Mouse (Mus musculus) hindbrain, postnatal 0 days (tissue): ENCODE measurements at regions not wholly inside any gene's neighbourhood (a gene's known extent, or its start where the extent isn't known, plus 50 kb on each side); places are given as distances from the start of the nearest gene placed in this dataset.

Experiments used
- ATAC-seq: fragments of 200-750 bp; cut with Nextera tagmentation; 2 replicates; pipeline ENCODE4 v1.8.0; 2017; ENCODE audit warnings: mild to moderate bottlenecking, moderate TSS enrichment, moderate library complexity
- DNase-seq: peaks from one replicate; pipeline ENCODE4 v3.0.0-alpha.2; 2015; ENCODE audit warnings: low spot score
- H3K27ac ChIP-seq: fragments of 300-500 bp; sonication (generic); 2 replicates; pipeline ENCODE4 v1.5.1; 2014; ENCODE audit warnings: mild to moderate bottlenecking
- H3K27me3 ChIP-seq: fragments of 300-500 bp; sonication (generic); 2 replicates; pipeline ENCODE4 v1.6.1; 2014; ENCODE audit warnings: low read length, mixed read lengths; ENCODE audit not compliant: insufficient read depth
- H3K36me3 ChIP-seq: fragments of 300-500 bp; sonication (generic); 2 replicates; pipeline ENCODE4 v1.6.1; 2014; ENCODE audit warnings: low read length, mixed read lengths; ENCODE audit not compliant: insufficient read depth
- H3K4me1 ChIP-seq: fragments of 300-500 bp; sonication (generic); 2 replicates; pipeline ENCODE4 v1.6.1; 2014; ENCODE audit warnings: antibody characterized with exemption, low read length, mixed read lengths; ENCODE audit not compliant: insufficient read depth
- H3K4me2 ChIP-seq: fragments of 300-500 bp; sonication (generic); 2 replicates; pipeline ENCODE4 v1.6.1; 2014; ENCODE audit warnings: low read depth, mild to moderate bottlenecking, low read length, moderate library complexity, mixed read lengths
- H3K4me3 ChIP-seq: fragments of 300-500 bp; sonication (generic); 2 replicates; pipeline ENCODE4 v1.5.1; 2014; ENCODE audit warnings: low read length
- H3K9ac ChIP-seq: fragments of 300-500 bp; sonication (generic); replicated peaks from 2 replicates; pipeline ENCODE4 v1.6.1; 2014; ENCODE audit warnings: mild to moderate bottlenecking, low read length, moderate library complexity, mixed read lengths
- H3K9me3 ChIP-seq: fragments of 300-500 bp; sonication (generic); 2 replicates; pipeline ENCODE4 v1.6.1; 2016; ENCODE audit warnings: low read length, mixed read lengths
- CTCF ChIP-seq: IDR thresholded peaks from 2 replicates; pipeline ENCODE4 v1.5.1; 2016; ENCODE audit warnings: antibody characterized with exemption, control low read depth, low read depth
- WGBS: fragments of 180-500 bp; shearing (Covaris S2); extraction: QIAGEN DNeasy Blood & Tissue Kit; methylation state at CpG from one replicate; pipeline ENCODE4 v1.1.7; 2014; 5-methylcytosine and 5-hydroxymethylcytosine counted together

GRCm38 (mm10) chr2:145049655-145050376 lies 117.7 kb upstream of the Slc24a3 start:
- ATAC-seq (no peak), DNase-seq (no peak)
- H3K9me3 ChIP-seq: no peaks in the 10 kb centered on the region
- no peaks in the 10 kb centered on the region for H3K4me1 ChIP-seq
- no peaks in the 10 kb centered on the region for H3K36me3 ChIP-seq
- no peak overlapping the region for H3K4me3 ChIP-seq
- no peak for TF ChIP-seq CTCF
- no peak overlapping the region for H3K4me2 ChIP-seq
- H3K27me3 ChIP-seq: no peaks in the 10 kb centered on the region
- H3K27ac ChIP-seq: no peak overlapping the region
- WGBS: 80% methylated on average over 4 of the region's 4 CpGs
- no peak overlapping the region for H3K9ac ChIP-seq

- no peak for TF ChIP-seq CTCF
- Histone ChIP-seq H3K9me3 (no peaks in the 10 kb centered on the region), H3K9ac (no peak overlapping the region), H3K27me3 (no peaks in the 10 kb centered on the region), H3K36me3 (no peaks in the 10 kb centered on the region), H3K27ac (no peak overlapping the region), H3K4me1 (no peaks in the 10 kb centered on the region), H3K4me3 (no peak overlapping the region), H3K4me2 (no peak overlapping the region)
- WGBS: 84% methylated on average over 2 of the region's 2 CpGs
- no peak for DNase-seq
- ATAC-seq: no peak
Measured at GRCm38 (mm10) chr2:145052405-145052804, 115.1 kb upstream of the Slc24a3 start.

- no peaks in the 10 kb centered on the region for H3K27me3 ChIP-seq
- ATAC-seq (no peak), DNase-seq (no peak)
- H3K9me3 ChIP-seq: no peaks in the 10 kb centered on the region
- WGBS: 74% methylated on average over 3 of the region's 3 CpGs
- H3K4me1 ChIP-seq: no peaks in the 10 kb centered on the region
- TF ChIP-seq CTCF: no peak
- H3K9ac ChIP-seq: no peak overlapping the region
- H3K27ac ChIP-seq: no peak overlapping the region
- H3K36me3 ChIP-seq: no peaks in the 10 kb centered on the region
- no peak overlapping the region for H3K4me2 ChIP-seq
- no peak overlapping the region for H3K4me3 ChIP-seq
Measured at GRCm38 (mm10) chr2:145056219-145056618, 111.3 kb upstream of the Slc24a3 start.

DNA sequence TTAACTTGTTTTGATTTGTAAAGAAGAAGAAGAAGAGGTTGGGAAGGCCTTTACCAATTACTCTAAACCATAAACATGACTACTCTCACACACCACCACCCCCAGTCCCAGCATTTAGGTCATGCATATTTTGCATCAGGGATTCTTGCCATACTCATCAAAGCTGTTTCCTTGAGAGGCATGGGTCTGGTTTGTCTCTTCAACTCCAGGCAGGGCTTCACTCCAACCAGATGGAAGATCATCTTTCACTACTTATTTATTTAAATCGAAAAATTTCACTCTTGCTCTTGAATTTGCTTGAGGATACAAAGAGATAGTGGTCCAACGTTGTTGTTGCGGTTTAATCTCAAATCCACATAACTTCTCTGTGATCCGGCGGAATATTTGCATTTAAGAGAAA lies 110.8 kb upstream of the Slc24a3 start:
- H3K27ac ChIP-seq: no peak overlapping the region
- H3K4me2 ChIP-seq: no peak overlapping the region
- H3K9ac ChIP-seq: no peak overlapping the region
- no peaks in the 10 kb centered on the region for H3K27me3 ChIP-seq
- H3K4me3 ChIP-seq: no peak overlapping the region
- no peak for TF ChIP-seq CTCF
- no peaks in the 10 kb centered on the region for H3K9me3 ChIP-seq
- DNase-seq (no peak), ATAC-seq (no peak)
- no peaks in the 10 kb centered on the region for H3K36me3 ChIP-seq
- H3K4me1 ChIP-seq: no peaks in the 10 kb centered on the region
- 82% methylated on average over 5 of the region's 5 CpGs for WGBS

DNA sequence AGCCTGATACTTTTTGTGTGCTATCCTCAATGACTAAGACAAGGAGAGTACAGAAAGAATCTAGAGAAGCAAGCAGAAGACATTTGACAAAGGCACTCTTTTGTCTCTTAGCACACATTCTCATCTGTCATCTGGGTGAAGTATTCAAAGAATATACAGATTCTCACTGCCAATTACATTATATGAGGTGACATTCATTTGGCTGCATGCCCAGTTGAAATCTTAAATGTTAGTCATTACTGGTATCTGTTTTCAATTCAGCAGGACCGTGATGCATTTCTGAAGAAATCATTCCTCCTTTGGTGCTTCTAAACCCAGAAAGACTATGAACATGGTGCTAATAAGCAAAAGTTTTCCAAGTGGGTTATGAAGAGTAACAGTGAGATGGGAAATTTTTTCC lies 97.6 kb upstream of the Slc24a3 start:
- DNase-seq (no peak), ATAC-seq (no peak)
- no peaks in the 10 kb centered on the region for H3K36me3 ChIP-seq
- H3K4me3 ChIP-seq: no peak overlapping the region
- H3K27ac ChIP-seq: no peak overlapping the region
- H3K9ac ChIP-seq: no peak overlapping the region
- TF ChIP-seq CTCF: no peak
- no peaks in the 10 kb centered on the region for H3K9me3 ChIP-seq
- 53% methylated on average over 1 of the region's 1 CpGs for WGBS
- no peaks in the 10 kb centered on the region for H3K27me3 ChIP-seq
- H3K4me2 ChIP-seq: no peak overlapping the region
- no peaks in the 10 kb centered on the region for H3K4me1 ChIP-seq

DNA sequence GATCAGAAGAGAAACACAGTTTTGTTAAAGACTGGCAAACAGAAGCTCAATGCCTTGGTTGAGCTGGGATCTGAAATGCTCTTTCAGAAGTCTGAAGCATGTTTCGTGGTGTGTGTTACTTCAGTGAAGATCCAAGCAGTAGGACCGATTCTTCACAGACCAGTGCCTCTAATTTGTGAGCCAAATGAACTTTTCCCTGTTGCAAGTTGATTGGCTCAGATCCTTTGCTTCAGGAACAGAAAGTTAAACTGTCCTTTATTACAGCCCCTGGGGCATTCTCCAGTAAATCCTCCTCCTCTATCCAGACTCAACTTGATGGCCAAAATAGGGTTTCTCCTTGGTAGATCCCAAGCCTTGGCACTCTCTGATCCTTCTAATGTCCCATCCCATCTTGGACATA lies 85.6 kb upstream of the Slc24a3 start:
- WGBS: 90% methylated on average over 2 of the region's 2 CpGs

DNA sequence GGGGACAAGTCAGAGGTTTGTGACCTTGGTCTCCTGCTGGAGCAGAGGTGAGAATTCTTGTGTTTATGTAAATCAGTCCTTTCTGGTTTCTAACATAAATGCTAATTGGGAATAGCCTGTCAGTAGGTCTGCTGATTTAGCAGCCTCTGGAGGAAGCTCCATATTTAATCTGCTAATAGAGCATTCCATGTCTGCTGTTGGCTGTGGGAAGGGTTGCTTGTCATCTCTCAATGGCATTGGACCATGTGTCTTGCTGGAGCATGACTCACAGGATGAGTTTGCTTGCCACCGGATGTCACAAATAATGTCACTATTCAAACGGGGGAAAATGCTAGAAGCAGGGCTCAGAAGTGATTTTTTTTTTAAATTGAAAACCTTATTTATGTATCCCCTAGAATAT lies 82.9 kb upstream of the Slc24a3 start:
- H3K4me3 ChIP-seq: no peak overlapping the region
- DNase-seq (peak; percentile 16), ATAC-seq (no peak)
- H3K4me2 ChIP-seq: no peak overlapping the region
- no peak for TF ChIP-seq CTCF
- H3K9ac ChIP-seq: no peak overlapping the region
- no peaks in the 10 kb centered on the region for H3K4me1 ChIP-seq
- H3K27me3 ChIP-seq: no peaks in the 10 kb centered on the region; the same call in 1 of the 2 replicates
- H3K36me3 ChIP-seq: no peaks in the 10 kb centered on the region
- no peak overlapping the region for H3K27ac ChIP-seq
- WGBS: 47% methylated on average over 2 of the region's 2 CpGs
- H3K9me3 ChIP-seq: no peaks in the 10 kb centered on the region

More for the DNA sequence above, 85.6 kb upstream of the Slc24a3 start:
- Histone ChIP-seq H3K9me3 (no peaks in the 10 kb centered on the region), H3K27ac (no peak overlapping the region), H3K27me3 (no peaks in the 10 kb centered on the region; the same call in 1 of the 2 replicates), H3K4me2 (no peak overlapping the region), H3K4me3 (no peak overlapping the region), H3K9ac (no peak overlapping the region), H3K36me3 (no peaks in the 10 kb centered on the region), H3K4me1 (no peaks in the 10 kb centered on the region)
- TF ChIP-seq CTCF: no peak
- DNase-seq: no peak
- no peak for ATAC-seq
